Mouse (Mus musculus) C3H10T1/2 (cell line): ENCODE results near the gene Lrtm2. TPM values are rescaled to one million over a fixed set of nuclear protein-coding genes. Genes with fewer than 3 reads are reported as not detected.

Source experiments
- polyA plus RNA-seq, 2 experiments: library from polyadenylated mRNA; unstranded; fragments of >200 nt; fragmentation: generic; extraction: Trizol; gene quantifications; one replicate each; pipeline ENCODE4 v1.2.1; 2012; ENCODE audit warnings: missing spikeins in 2 of 2

The Lrtm2 gene
- not detected for polyA plus RNA-seq

DNA sequence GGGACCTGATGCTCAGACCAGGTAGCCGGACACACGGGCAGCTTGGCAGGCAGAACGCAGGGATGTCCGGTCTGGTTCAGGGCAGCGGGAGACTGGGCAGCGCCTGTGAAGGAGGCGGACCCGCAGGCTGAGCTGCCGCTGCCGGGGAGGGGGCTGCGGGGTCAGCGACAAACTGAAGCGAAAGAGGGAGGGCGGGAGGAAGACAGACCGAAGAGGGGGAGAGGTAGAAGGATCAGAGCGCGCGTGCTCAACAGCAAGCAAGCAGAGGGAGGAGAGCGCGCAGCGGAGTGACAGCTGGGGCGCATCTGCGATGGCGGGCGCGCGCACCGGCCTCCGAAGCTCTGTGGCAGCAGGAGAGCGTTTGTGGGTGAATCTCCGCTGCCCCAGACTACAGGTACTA lies at the start of gene Lrtm2:
Lrtm2 (minus strand) TSS at position 261 of the 400 bp plus-strand sequence.

Other genes with a start within 250 kb of the Lrtm2 start
- gene Dcp1b, start 155.5 kb downstream of the Lrtm2 start, polyA plus RNA-seq = 1 to 10 TPM in 1 of 2 experiments, under 1 TPM in 1; 0.90 to 4.0 TPM
- gene Cacna1c, start 134.3 kb downstream of the Lrtm2 start, polyA plus RNA-seq = 1 to 10 TPM; 1.1 to 3.4 TPM
- gene Cacna2d4, start 94.2 kb downstream of the Lrtm2 start, polyA plus RNA-seq = under 1 TPM in 1 of 2 experiments, not detected in 1; 0.01 TPM
- gene Adipor2, start 86.9 kb upstream of the Lrtm2 start, polyA plus RNA-seq = 10 to 100 TPM; 12.0 to 23.4 TPM
- gene Fbxl14, start 148.9 kb upstream of the Lrtm2 start, polyA plus RNA-seq = 10 to 100 TPM in 1 of 2 experiments, 1 to 10 TPM in 1; 3.2 to 12.3 TPM
- gene Wnt5b, start 213.6 kb upstream of the Lrtm2 start, polyA plus RNA-seq = 1 to 10 TPM in 1 of 2 experiments, under 1 TPM in 1; 0.23 to 4.2 TPM